Mouse (Mus musculus) liver, embryonic 16.5 days (tissue): ENCODE results near the gene Usp19. TPM values are rescaled to one million over a fixed set of nuclear protein-coding genes. Genes with fewer than 3 reads are reported as not detected.
A peak's percentile ranks its signal among the peaks of the same experiment; 100 is the strongest.

ENCODE experiments used
- ATAC-seq: fragments of 200-750 bp; cut with Nextera tagmentation; 2 replicates; pipeline ENCODE4 v1.8.0; 2017; ENCODE audit warnings: low read depth, mild to moderate bottlenecking, moderate number of reproducible peaks, moderate library complexity
- H3K27ac ChIP-seq: fragments of 300-500 bp; sonication (generic); 2 replicates; pipeline ENCODE4 v1.5.1; 2014; ENCODE audit warnings: mild to moderate bottlenecking, low read length
- H3K27me3 ChIP-seq: fragments of 300-500 bp; sonication (generic); 2 replicates; pipeline ENCODE4 v1.6.1; 2014; ENCODE audit warnings: low read depth, low read length, mixed read lengths; ENCODE audit not compliant: control insufficient read depth, insufficient read depth
- H3K36me3 ChIP-seq: fragments of 300-500 bp; sonication (generic); 2 replicates; pipeline ENCODE4 v1.6.1; 2014; ENCODE audit warnings: mild to moderate bottlenecking; ENCODE audit not compliant: control insufficient read depth, insufficient read depth
- H3K4me1 ChIP-seq: fragments of 300-500 bp; sonication (generic); 2 replicates; pipeline ENCODE4 v1.6.1; 2014; ENCODE audit warnings: low read depth, low read length, mixed read lengths; ENCODE audit not compliant: control insufficient read depth
- H3K4me2 ChIP-seq: fragments of 300-500 bp; sonication (generic); 2 replicates; pipeline ENCODE4 v1.6.1; 2014; ENCODE audit warnings: low read depth, low read length, mixed read lengths
- H3K4me3 ChIP-seq: fragments of 300-500 bp; sonication (generic); 2 replicates; pipeline ENCODE4 v1.5.1; 2014; ENCODE audit warnings: low read depth, mild to moderate bottlenecking, low read length
- H3K9ac ChIP-seq: fragments of 300-500 bp; sonication (generic); 2 replicates; pipeline ENCODE4 v1.6.1; 2014; ENCODE audit warnings: low read depth, low read length
- H3K9me3 ChIP-seq: fragments of 300-500 bp; sonication (generic); replicated peaks from 2 replicates; pipeline ENCODE4 v1.6.1; 2016; ENCODE audit warnings: low read length; ENCODE audit not compliant: control insufficient read depth
- WGBS: fragments of 180-500 bp; shearing (Covaris S2); extraction: QIAGEN DNeasy Blood & Tissue Kit; methylation state at CpG from one replicate; pipeline ENCODE4 v1.1.7; 2014; ENCODE audit not compliant: insufficient replicate concordance; 5-methylcytosine and 5-hydroxymethylcytosine counted together
- polyA plus RNA-seq: library from polyadenylated mRNA; unstranded; fragments of >200 nt; fragmentation: Nextera tagmentation; extraction: Ambion mirVana; gene quantifications from 2 replicates; pipeline ENCODE4 v1.2.1, GENCODE M21; 2015

The Usp19 gene
- polyA plus RNA-seq, 1 experiment from 2014 or later, result 28.6 TPM

DNA sequence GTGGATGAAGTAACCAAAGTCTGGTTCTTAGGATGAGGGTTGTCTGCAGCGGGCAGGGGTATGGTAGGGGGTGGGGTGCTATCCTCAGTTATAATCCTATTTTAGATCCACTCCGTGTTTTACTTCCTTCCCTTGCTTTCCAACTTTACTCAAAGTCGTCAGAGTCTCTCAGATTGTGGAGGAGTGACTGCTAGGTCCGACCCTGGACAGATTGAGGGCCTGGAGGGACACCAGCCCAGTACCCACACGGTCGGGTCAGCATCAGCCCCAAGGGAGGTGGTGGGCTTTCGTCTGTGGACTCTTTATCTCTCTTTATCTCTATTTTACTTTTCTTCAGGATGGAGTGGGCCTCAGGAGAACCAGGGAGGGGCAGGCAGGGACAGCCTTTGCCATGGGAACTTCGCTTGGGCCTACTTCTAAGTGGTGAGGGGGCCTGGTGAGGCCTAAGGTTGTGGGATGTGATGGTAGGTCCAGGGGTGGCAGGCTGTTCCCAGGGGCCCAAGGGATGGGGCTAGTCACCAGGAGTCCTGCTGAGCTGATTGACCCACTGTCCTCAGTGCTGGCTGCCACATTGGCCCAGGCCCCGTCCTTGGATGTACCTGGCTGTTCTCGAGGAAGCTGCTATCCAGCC is 10.6 kb upstream of the Usp19 start, which contains the start of gene Lamb2:
Gene Lamb2 (plus strand): TSS at position 16 of the 631 bp plus-strand sequence.
- Histone ChIP-seq H3K9me3 (no peaks in the 10 kb centered on the region), H3K27me3 (peaks cover 7% of the 10 kb centered on the region), H3K4me1 (peaks cover 7% of the 10 kb centered on the region), H3K4me2 (peak within 1 kb of the TSS; percentile 56), H3K27ac (no peak within 1 kb of the TSS), H3K4me3 (peak within 1 kb of the TSS; percentile 56), H3K9ac (peak within 1 kb of the TSS; percentile 16; the same call in 1 of the 2 replicates), H3K36me3 (no peaks in the 10 kb centered on the region)
- ATAC-seq, result 0 out of 2 replicates have a peak, but pooled peaks have one; percentile 22
- 28% methylated on average over 10 of the region's 10 CpGs for WGBS

DNA sequence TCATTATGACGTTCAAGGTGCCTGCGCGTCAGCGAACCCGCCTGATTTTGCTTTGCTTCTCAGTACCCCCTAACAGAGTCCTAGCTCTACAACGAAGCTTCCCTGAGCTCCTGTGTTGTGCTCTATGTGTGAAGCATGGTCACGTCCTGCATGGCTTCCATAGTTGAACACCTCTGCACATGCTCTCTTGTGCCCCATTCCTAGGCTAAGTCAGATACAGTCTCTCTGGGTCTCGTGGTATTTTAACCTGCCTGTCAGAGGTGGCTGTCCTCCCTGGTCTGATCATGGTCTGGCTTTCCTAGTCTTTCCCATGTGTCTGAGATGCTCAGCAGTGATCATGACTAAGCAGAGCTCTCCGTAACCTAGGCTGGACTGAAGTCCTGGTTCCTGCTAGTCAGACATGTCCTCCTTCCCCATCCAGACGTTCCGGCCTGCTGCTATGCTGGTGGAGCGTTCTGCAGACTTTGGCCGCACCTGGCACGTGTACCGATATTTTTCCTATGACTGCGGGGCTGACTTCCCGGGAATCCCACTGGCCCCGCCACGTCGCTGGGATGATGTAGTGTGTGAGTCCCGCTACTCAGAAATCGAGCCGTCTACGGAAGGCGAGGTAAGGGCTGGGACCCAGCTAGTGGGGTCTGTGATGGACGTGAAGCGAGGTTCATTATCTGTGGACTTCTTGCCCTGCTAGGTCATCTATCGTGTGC is 9.4 kb upstream of the Usp19 start:
- H3K27ac ChIP-seq, result no peak overlapping the region
- no peaks in the 10 kb centered on the region for H3K9me3 ChIP-seq
- peaks cover 7% of the 10 kb centered on the region for H3K27me3 ChIP-seq
- WGBS, result 78% methylated on average over 28 of the region's 28 CpGs
- no peak overlapping the region for H3K4me2 ChIP-seq
- H3K4me3 ChIP-seq, result no peak overlapping the region
- H3K9ac ChIP-seq, result no peak overlapping the region
- H3K36me3 ChIP-seq, result no peaks in the 10 kb centered on the region
- H3K4me1 ChIP-seq, result peaks cover 7% of the 10 kb centered on the region
- no peak for ATAC-seq

DNA sequence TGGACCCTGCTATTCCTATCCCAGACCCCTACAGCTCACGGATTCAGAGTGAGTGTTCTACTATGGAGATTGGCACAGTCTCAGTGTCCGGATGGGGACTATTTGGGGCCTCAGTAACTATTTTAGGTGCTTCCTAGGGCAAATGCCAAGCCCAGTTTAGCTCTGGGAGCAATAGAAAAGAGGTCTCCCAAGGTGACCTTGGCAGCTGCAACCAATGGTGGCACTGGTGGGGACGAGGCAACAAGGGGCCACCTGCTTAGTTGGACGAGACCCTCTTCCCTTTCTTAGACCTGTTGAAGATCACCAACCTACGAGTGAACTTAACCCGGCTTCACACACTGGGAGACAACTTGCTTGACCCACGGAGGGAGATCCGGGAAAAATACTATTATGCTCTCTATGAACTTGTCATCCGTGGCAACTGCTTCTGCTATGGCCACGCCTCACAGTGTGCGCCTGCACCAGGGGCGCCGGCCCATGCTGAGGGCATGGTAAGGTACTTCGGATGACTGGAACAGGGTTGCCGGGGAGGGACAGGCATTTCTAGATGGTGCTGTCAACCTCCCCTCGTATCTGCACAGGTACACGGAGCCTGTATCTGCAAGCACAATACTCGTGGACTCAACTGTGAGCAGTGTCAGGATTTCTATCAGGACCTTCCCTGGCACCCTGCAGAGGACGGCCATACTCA is 8.7 kb upstream of the Usp19 start:
- 70% methylated on average over 19 of the region's 19 CpGs for WGBS

DNA sequence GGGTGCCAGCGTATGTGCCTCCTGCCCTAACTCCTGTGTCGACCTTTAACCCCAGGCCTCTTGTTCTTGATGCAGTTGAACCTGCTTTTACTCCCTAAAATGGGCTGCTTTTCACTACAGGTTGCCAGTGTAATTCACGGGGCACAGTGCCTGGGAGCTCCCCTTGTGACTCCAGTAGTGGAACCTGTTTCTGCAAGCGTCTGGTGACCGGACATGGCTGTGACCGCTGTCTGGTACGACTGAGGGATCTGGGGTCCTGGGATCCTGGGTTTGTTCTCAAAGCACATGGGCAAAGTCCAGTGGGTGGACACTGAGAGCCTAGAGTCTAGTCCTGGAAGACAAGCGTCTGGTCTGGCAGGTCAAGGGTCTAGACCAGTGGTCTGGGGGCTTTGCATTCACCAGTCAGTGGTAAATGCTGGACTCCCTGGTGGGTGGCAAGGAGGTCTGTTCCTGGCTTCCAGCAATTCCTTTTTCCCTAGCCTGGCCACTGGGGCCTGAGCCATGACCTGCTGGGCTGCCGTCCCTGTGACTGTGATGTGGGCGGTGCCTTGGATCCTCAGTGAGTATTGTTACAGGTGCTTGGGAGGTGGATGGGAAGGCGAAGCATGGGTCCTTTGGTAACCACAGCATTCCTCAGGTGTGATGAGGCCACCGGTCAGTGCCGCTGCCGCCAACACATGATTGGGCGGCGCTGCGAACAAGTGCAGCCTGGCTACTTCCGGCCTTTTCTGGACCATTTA is 7.2 kb upstream of the Usp19 start:
- H3K36me3 ChIP-seq, result no peaks in the 10 kb centered on the region; the same call in 1 of the 2 replicates
- 82% methylated on average over 18 of the region's 18 CpGs for WGBS
- ATAC-seq, result no peak

More for the DNA sequence above, 8.7 kb upstream of the Usp19 start:
- H3K36me3 ChIP-seq, result no peaks in the 10 kb centered on the region
- H3K4me2 ChIP-seq, result no peak overlapping the region
- peaks cover 7% of the 10 kb centered on the region for H3K4me1 ChIP-seq
- ATAC-seq, result no peak
- H3K4me3 ChIP-seq, result no peak overlapping the region
- H3K27me3 ChIP-seq, result peaks cover 7% of the 10 kb centered on the region
- H3K9me3 ChIP-seq, result no peaks in the 10 kb centered on the region
- H3K27ac ChIP-seq, result no peak overlapping the region
- no peak overlapping the region for H3K9ac ChIP-seq

DNA sequence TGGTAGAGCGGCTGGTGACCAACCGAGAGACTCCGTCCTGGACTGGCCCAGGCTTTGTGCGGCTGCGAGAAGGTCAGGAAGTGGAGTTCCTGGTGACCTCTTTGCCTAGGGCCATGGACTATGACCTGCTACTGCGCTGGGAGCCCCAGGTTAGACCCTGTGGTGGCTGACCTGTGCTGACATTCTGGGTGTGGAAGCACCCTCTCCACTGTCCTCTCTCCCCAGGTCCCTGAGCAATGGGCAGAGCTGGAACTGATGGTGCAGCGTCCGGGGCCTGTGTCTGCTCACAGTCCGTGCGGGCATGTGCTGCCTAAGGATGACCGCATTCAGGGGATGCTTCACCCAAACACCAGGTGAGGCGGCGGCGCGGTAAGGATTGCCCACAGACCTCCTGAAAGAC is 6.4 kb upstream of the Usp19 start:
- Histone ChIP-seq H3K27me3 (peaks cover 3% of the 10 kb centered on the region; the same call in 1 of the 2 replicates), H3K36me3 (no peaks in the 10 kb centered on the region; the same call in 1 of the 2 replicates), H3K4me1 (peaks cover 3% of the 10 kb centered on the region), H3K27ac (no peak overlapping the region), H3K4me3 (no peak overlapping the region), H3K9me3 (no peaks in the 10 kb centered on the region), H3K9ac (no peak overlapping the region), H3K4me2 (no peak overlapping the region)
- WGBS, result 81% methylated on average over 15 of the region's 15 CpGs
- no peak for ATAC-seq

More for the DNA sequence above, 7.2 kb upstream of the Usp19 start:
- Histone ChIP-seq H3K4me2 (no peak overlapping the region), H3K9me3 (no peaks in the 10 kb centered on the region), H3K27me3 (peaks cover 7% of the 10 kb centered on the region), H3K4me1 (peaks cover 7% of the 10 kb centered on the region), H3K27ac (no peak overlapping the region), H3K4me3 (no peak overlapping the region), H3K9ac (no peak overlapping the region)

DNA sequence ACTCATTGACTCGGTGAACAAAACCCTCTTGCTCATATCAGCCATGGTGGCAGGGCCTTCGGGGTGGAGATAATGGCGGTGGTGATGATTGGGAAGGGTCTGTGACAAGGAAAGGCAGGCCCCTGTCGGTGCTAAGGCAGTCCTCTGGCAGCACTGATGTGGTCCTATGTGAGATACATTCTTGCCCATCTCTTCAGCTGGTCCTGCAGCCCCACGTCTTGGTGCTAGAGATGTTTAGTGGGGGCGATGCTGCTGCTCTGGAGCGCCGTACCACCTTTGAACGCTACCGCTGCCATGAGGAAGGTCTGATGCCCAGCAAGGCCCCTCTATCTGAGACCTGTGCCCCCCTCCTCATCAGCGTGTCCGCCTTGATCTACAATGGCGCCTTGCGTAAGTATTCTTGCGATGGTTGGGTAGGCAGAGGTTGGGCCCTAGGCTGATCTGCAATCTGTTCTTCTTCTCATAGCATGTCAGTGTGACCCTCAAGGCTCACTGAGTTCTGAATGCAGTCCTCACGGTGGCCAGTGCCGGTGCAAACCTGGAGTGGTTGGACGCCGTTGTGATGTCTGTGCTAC is 5.0 kb upstream of the Usp19 start:
- H3K9me3 ChIP-seq, result no peaks in the 10 kb centered on the region
- WGBS, result 79% methylated on average over 19 of the region's 19 CpGs
- ATAC-seq, result no peak
- H3K36me3 ChIP-seq, result no peaks in the 10 kb centered on the region; the same call in 1 of the 2 replicates
- no peak overlapping the region for H3K4me3 ChIP-seq
- H3K9ac ChIP-seq, result no peak overlapping the region
- H3K27me3 ChIP-seq, result no peaks in the 10 kb centered on the region
- no peak overlapping the region for H3K27ac ChIP-seq
- no peak overlapping the region for H3K4me2 ChIP-seq
- H3K4me1 ChIP-seq, result peaks cover 6% of the 10 kb centered on the region

DNA sequence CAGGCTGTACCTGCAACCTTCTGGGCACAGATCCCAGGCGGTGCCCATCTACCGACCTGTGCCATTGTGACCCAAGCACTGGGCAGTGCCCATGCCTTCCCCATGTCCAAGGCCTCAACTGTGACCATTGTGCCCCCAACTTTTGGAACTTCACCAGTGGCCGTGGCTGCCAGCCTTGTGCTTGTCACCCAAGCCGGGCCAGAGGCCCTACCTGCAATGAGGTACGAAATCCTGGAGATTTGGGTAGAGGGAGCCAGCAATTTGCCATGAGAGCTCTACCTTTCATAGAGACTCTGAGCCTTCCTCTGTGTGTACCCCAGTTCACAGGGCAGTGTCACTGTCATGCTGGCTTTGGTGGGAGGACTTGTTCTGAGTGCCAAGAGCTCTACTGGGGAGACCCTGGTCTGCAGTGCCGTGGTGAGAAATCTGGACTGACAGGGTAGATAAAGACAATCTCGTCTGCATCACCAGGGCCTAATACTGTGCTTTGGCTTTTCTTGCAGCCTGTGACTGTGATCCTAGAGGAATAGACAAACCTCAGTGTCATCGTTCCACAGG is 3.4 kb upstream of the Usp19 start:
- no peaks in the 10 kb centered on the region; the same call in 1 of the 2 replicates for H3K36me3 ChIP-seq
- no peak overlapping the region for H3K9ac ChIP-seq
- no peak overlapping the region for H3K4me2 ChIP-seq
- WGBS, result 65% methylated on average over 8 of the region's 8 CpGs
- H3K4me3 ChIP-seq, result no peak overlapping the region
- no peaks in the 10 kb centered on the region for H3K9me3 ChIP-seq
- no peak overlapping the region for H3K27ac ChIP-seq
- H3K27me3 ChIP-seq, result no peaks in the 10 kb centered on the region
- H3K4me1 ChIP-seq, result peaks cover 12% of the 10 kb centered on the region
- no peak for ATAC-seq

DNA sequence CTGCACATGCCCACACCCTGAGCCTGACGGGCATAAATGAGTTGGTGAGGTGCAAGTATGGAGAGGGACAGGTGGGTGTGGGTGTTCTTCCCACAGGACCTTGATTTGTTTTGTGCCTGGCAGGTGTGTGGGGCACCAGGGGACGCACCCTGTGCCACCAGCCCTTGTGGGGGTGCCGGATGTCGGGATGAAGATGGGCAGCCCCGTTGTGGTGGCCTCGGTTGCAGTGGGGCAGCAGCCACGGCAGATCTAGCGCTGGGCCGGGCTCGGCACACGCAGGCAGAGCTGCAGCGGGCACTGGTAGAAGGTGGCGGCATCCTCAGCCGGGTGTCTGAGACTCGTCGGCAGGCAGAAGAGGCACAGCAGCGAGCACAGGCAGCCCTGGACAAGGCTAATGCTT is 2.0 kb upstream of the Usp19 start:
- ATAC-seq, result no peak
- Histone ChIP-seq H3K4me3 (no peak overlapping the region), H3K36me3 (peaks cover 11% of the 10 kb centered on the region), H3K9ac (no peak overlapping the region), H3K4me2 (no peak overlapping the region), H3K4me1 (peaks cover 18% of the 10 kb centered on the region), H3K27me3 (no peaks in the 10 kb centered on the region), H3K9me3 (no peaks in the 10 kb centered on the region), H3K27ac (no peak overlapping the region)
- 81% methylated on average over 17 of the region's 17 CpGs for WGBS
